Mouse (Mus musculus) naive thymus-derived CD4-positive, alpha-beta T cell, adult 5 months (primary cell): ENCODE data around the gene Opalin. TPM values are rescaled to one million over a fixed set of nuclear protein-coding genes. Genes with fewer than 3 reads are reported as not detected.

Experiments
- polyA plus RNA-seq: library from polyadenylated mRNA; unstranded; fragments of 100-300 nt; shearing (Covaris generic); gene quantifications from one replicate; pipeline ENCODE4 v1.2.1, GENCODE M21; 2017

Opalin gene
- polyA plus RNA-seq, result not detected

GRCm38 (mm10) chr19:41076906-41077305 is at the start of gene Opalin:
Gene Opalin, minus strand, starts transcription at chr19:41077113.

GRCm38 (mm10) chr19:41029219-41029618 is 47.7 kb downstream of the Opalin start, which contains the start of gene Dntt:
Gene Dntt, plus strand, starts transcription at chr19:41029275.

Other genes with a start within 250 kb of the Opalin start
- gene Ccnj, start 245.8 kb downstream of the Opalin start, polyA plus RNA-seq, result 2.2 TPM
- gene Zfp518a, start 182.4 kb downstream of the Opalin start, polyA plus RNA-seq, result 10.5 TPM
- gene Blnk, start 82.6 kb downstream of the Opalin start, polyA plus RNA-seq, result not detected
- 10.3 TPM for gene Dntt, start 47.8 kb downstream of the Opalin start, polyA plus RNA-seq
- not detected for gene Tll2, start 129.7 kb upstream of the Opalin start, polyA plus RNA-seq
- 272 TPM for gene Tm9sf3, start 186.9 kb upstream of the Opalin start, polyA plus RNA-seq